Mouse (Mus musculus): ENCODE measurements at regions not wholly inside any gene's neighbourhood (a gene's known extent, or its start where the extent isn't known, plus 50 kb on each side); places are given as distances from the start of the nearest gene placed in this dataset.

GRCm38 (mm10) chr16:57823329-57823728 is 68.8 kb upstream of the Col8a1 start:
- DNase-seq (ENCODE audit: low spot score in 2 of 2), result no peak

GRCm38 (mm10) chr16:57845416-57845815 is 90.9 kb upstream of the Col8a1 start:
- no peak for DNase-seq (ENCODE audit: low spot score in 2 of 2)

GRCm38 (mm10) chr16:57846386-57846785 is 91.8 kb upstream of the Col8a1 start:
- DNase-seq (ENCODE audit: low spot score in 2 of 2), result no peak

- no peak for DNase-seq (ENCODE audit: low spot score in 2 of 2)
Observed at GRCm38 (mm10) chr16:57851854-57852253, 97.3 kb upstream of the Col8a1 start.

- peak; percentile 26 to 27 for DNase-seq (ENCODE audit: low spot score in 2 of 2)
Observed at GRCm38 (mm10) chr16:57852838-57853460, 98.4 kb upstream of the Col8a1 start.

GRCm38 (mm10) chr16:57853751-57854150 is 99.2 kb upstream of the Col8a1 start:
- peak; percentile 55 to 71 for DNase-seq (ENCODE audit: low spot score in 2 of 2)

- DNase-seq (ENCODE audit: low spot score in 2 of 2), result no peak
Observed at GRCm38 (mm10) chr16:57857071-57857470, 102.5 kb upstream of the Col8a1 start.

GRCm38 (mm10) chr16:57858151-57858764 is 103.7 kb upstream of the Col8a1 start:
- no peak for DNase-seq (ENCODE audit: low spot score in 2 of 2)

GRCm38 (mm10) chr16:57858765-57859201 is 104.2 kb upstream of the Col8a1 start:
- no peak for DNase-seq (ENCODE audit: low spot score in 2 of 2)

GRCm38 (mm10) chr16:57863206-57863860 is 108.8 kb upstream of the Col8a1 start:
- peak; percentile 58 to 70 for DNase-seq (ENCODE audit: low spot score in 2 of 2)

GRCm38 (mm10) chr16:57876857-57877256 is 122.3 kb upstream of the Col8a1 start:
- no peak for DNase-seq (ENCODE audit: low spot score in 2 of 2)

- no peak for DNase-seq (ENCODE audit: low spot score in 2 of 2)
Observed at GRCm38 (mm10) chr16:57881575-57882094, 127.1 kb upstream of the Col8a1 start.

- DNase-seq (ENCODE audit: low spot score in 2 of 2), result no peak
Observed at GRCm38 (mm10) chr16:57888138-57888537, 133.6 kb upstream of the Col8a1 start.

GRCm38 (mm10) chr16:57888553-57888952 is 134.0 kb upstream of the Col8a1 start:
- DNase-seq (ENCODE audit: low spot score in 2 of 2), result no peak

- DNase-seq (ENCODE audit: low spot score in 2 of 2), result no peak
Observed at GRCm38 (mm10) chr16:57890135-57890534, 135.6 kb upstream of the Col8a1 start.

- peak; percentile 49 to 58 for DNase-seq (ENCODE audit: low spot score in 2 of 2)
Observed at GRCm38 (mm10) chr16:57893111-57893510, 138.6 kb upstream of the Col8a1 start.

- no peak for DNase-seq (ENCODE audit: low spot score in 2 of 2)
Observed at GRCm38 (mm10) chr16:57893698-57894352, 139.3 kb upstream of the Col8a1 start.

GRCm38 (mm10) chr16:57901006-57901405 is 146.5 kb upstream of the Col8a1 start:
- DNase-seq (ENCODE audit: low spot score in 2 of 2), result no peak

GRCm38 (mm10) chr16:57902498-57902897 is 148.0 kb upstream of the Col8a1 start:
- DNase-seq (ENCODE audit: low spot score in 2 of 2), result no peak

- peak; percentile 49 to 57 for DNase-seq (ENCODE audit: low spot score in 2 of 2)
Observed at GRCm38 (mm10) chr16:57912001-57912400, 157.5 kb upstream of the Col8a1 start.

- no peak for DNase-seq (ENCODE audit: low spot score in 2 of 2)
Observed at GRCm38 (mm10) chr16:57914506-57914905, 160.0 kb upstream of the Col8a1 start.

- no peak for DNase-seq (ENCODE audit: low spot score in 2 of 2)
Observed at GRCm38 (mm10) chr16:57915451-57915850, 160.9 kb upstream of the Col8a1 start.
